Mouse (Mus musculus): ENCODE measurements at regions not wholly inside any gene's neighbourhood (a gene's known extent, or its start where the extent isn't known, plus 50 kb on each side); places are given as distances from the start of the nearest gene placed in this dataset.

DNA sequence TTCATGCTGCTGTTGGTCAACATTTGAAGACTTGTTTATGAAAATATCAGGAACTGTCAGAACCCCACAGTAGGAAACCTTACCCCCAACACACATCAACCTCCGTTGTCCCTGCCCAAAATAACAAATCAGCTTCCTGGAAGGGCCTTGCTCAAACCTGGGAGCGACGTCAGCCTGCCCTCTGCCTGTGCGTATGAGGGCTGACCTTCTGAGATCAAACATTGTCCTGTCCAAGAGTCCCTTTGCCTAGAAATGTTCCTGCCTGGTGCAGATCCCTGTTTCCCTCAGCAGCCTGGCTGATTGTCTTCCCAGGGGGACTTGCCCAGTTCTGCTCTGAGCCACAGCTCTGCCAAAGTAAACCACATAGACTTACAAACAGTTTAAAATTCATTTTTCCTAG is 307.1 kb downstream of the Gadd45g start:
- no peak for DNase-seq

GRCm38 (mm10) chr13:52154111-52154843 is 307.8 kb downstream of the Gadd45g start:
- DNase-seq, result no peak

DNA sequence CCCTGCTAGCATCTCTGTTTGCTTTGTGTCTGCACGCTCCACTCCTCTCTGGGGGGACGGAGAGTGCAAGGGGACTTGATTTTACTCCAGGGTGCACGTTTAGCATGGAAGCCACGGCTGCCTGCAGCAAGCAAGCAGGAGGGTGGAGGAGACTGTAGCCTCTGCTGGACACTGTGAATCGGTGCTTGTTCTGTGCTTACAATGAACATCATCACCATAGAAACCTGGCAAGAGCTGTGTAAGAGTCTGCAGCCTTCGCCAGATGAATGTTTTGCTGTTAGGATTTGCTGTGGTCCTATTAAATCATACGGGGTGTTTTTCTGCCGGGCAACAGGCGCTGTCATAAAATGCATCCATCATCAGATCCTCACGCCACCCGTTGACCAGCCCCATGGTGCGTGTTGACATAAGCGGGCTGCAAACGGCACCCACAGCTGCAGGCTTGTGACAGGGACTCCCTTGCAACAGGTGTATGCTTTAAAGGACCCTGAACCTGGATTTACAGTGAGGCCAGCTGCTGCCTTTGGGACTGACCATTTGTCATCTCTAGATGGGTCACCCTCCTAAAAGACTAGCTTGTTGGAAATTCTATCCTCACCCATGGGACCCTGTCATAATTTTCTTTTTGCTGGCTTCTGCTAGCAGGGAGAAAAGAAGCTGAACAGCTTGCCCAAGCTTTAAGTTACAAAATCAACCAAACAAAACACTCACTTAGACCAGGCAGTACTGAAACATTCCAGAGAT is 308.5 kb downstream of the Gadd45g start:
- DNase-seq, result no peak

DNA sequence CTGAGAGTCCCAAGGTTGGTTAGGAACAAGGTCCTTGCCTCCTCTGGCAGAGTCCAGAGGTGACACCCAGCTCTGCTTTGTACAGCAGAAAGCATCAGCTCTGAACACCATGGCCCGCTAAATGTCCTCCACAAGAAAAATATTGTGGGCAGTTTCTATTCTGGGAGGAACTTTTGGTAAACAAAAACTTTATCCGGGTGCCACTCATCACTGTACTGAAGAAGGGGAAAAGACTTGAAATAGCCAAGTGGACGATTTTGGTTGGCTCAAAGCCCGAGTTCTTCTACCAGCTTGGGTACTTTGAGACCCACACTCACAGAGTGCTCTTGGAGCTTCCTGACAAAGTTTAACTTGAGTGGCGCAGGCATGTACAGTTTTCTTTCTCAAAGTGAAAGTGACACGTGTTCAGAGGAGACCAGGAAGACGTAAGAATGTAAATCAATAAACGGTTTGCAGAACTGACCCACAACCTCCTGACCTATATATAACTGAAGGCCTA is 309.2 kb downstream of the Gadd45g start:
- DNase-seq, result peak; percentile 8

DNA sequence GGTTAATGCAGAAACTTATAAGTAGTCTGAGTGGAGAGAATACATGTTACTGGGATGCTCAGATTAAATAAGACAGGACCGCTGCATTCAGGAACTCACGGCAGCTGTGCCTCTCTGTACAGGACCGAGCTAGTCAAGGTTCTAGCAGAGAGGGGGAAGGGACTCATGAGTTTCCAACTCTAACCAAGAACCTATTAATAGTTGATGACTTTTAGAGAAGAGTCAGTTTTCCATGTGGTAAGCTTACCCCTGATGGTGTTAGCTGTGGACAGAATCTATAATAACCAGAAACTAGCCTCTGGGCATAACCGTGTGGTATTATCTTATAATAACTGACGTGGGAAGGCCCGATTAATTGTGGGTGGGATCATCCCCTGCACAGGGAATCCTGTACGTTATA is 316.2 kb downstream of the Gadd45g start:
- DNase-seq, result no peak

GRCm38 (mm10) chr13:52165531-52165930 is 319.1 kb downstream of the Gadd45g start:
- DNase-seq, result no peak

GRCm38 (mm10) chr13:52167968-52168367 is 321.5 kb downstream of the Gadd45g start:
- no peak for DNase-seq

DNA sequence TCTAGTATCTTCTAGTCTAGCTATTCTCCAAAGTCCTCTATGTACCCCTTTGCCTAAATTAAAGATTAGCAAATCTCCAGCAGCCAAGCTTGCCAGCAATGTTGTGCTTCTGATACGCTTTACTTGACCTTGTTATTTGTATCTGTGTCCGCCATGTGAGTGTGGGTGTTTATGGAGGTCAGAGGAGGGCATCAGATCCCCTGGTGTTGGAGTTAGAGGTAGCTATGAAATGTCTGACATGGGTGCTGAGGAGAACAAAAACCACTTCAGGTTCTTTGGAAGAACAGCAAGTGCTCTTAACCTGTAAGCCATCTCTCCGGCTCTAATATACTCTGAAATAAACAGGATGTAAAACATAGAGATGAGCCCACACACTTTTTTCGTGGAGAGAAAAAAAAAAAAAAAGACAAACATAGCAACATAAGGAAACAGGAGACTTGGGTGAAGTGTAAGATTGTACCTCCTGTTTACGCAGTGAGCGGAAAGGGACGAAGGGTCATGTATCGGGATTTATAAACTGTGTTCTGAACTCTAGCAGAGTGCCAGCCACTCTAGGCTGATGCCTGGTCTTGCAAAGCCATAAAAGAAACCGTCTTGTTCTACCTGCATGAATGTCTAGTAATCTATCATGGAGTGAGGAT is 326.3 kb downstream of the Gadd45g start:
- DNase-seq, result no peak

DNA sequence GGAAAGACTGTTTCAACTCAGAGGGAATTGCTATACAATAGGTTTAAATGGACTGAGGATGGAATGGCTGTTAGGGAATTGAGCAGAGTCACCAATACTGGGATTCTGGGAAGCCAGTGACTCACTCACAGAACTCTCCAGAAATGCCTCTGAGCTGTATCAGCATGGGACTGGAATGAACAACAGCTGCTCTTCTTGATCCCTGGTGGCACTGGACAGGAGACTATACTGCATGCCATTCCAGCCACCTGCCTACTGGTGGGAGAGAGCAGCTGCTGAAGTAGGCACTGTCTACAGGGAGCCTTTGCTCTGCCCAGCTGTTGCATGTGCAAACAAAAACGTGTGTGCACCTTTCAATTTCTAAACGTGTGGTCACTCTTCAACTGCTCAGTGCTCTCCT is 329.2 kb downstream of the Gadd45g start:
- no peak for DNase-seq

DNA sequence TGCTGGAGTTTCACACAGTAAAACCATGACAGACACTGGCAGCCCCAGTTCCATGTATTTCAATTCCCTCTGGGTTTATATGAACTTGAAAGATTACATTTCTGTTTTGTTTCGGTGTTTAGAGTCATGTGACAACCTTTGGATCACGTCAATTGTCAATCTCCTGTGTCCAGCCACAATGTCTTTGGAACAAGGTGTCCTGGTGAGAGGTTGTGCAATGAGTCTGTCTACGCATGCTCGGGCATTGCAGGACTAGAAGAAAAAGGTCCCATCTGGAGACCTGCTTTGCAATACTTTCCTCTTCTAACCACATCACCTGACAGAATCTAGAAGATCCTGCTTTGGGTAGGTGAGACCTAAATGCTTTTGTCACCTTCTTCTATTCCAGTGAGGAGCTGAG is 333.5 kb downstream of the Gadd45g start:
- DNase-seq, result no peak

DNA sequence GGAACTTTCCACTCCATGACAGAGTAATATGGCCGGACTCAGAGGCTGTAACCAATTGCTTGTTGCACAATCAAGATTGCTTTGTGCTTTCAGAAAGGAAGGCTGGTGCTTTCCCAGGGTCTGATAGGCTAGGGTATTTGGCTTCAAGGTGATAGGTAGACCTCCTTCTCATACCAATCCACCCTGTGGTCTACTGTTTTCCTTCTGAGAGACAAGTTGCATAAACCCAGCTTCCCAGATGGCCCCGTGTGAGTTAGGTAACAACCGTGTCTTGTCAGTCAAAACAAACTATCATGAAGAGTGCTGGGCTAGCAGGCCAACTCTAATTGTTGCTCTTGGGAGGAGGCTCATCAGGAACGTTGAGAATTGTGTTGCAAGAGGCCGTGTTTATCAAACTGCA is 337.2 kb downstream of the Gadd45g start:
- DNase-seq, result no peak

DNA sequence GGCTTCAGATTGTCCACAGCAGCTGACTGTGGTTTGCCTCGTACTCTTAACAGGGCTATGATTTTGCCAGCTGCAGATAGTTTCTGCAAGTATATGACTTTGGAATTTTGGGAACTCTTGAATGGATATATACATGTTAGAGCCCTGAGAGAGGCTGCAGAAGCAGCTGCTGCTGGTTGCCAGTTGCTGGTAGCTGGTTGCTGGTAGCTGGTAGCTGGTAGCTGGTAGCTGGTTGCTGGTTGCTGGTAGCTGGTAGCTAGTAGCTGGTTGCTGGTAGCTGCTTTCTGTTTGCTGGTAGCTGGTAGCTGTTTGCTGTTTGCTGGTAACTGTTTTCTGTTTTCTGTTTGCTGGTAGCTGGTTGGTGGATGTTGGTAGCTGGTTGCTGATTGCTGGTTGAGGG is 339.1 kb downstream of the Gadd45g start:
- no peak for DNase-seq

GRCm38 (mm10) chr13:52187841-52188604 is 341.5 kb downstream of the Gadd45g start:
- no peak for DNase-seq

DNA sequence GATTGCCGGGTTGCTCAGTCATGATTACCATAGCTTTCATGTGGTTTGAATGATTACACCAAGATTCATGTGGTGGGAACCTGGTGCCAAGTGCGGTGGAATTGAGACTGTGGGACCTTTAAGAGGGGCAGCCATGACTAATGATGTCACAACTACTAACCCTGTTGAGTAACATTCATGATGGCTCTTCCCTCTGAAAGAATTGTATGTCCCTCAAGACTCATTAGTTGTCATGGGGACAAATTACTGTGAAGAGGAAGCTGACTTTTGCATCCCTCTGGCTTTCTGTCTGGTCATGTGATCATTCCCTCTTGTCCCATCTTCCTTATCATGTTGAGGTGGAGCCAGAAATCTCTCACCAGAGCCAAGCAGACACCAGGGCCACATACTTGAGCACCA is 342.1 kb downstream of the Gadd45g start:
- no peak for DNase-seq

- no peak for DNase-seq
These were observed 341.6 kb downstream of the Diras2 start for GRCm38 (mm10) chr13:52189382-52189923.

DNA sequence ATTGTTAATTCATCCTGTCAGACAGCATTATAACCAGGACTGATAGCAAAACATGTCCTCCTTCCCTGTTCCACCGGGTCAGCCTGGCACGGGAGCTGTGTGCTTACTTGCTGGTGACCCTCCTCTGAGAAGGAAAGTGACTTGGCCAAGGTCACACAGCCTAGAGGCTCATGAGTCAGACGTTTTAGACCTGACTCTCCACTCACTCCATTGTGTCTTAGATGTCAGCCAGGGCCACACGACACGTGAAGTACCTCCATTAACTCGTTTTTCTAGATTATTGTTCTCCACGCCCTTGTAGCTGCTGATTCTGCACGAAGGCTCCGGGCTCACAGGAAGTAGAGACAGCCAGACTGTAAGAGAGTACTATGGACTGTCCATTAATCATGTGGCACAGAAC is 340.8 kb downstream of the Diras2 start:
- peak; percentile 41 for DNase-seq

GRCm38 (mm10) chr13:52190848-52191590 is 340.1 kb downstream of the Diras2 start:
- peak; percentile 31 for DNase-seq

DNA sequence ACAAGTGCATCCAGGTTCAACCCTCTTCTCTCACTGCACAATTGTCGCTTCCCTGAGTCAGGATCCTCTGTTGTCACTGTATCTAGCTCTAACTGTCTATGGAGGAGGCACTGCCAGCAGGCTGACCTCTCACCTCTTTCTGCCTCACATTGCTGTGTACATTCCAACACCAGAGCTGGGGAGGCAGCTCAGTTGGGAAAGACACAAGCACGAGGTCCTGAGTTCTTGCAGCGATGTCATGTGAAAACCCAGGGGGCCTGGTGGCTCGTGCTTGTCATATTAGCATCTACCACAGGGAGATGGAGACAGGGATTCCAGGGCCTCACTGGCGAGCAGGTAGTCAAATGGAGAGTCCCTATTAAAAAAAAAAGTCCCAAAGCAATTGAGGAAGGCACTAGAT is 334.2 kb downstream of the Diras2 start:
- no peak for DNase-seq

GRCm38 (mm10) chr13:52198649-52199348 is 332.3 kb downstream of the Diras2 start:
- no peak for DNase-seq

DNA sequence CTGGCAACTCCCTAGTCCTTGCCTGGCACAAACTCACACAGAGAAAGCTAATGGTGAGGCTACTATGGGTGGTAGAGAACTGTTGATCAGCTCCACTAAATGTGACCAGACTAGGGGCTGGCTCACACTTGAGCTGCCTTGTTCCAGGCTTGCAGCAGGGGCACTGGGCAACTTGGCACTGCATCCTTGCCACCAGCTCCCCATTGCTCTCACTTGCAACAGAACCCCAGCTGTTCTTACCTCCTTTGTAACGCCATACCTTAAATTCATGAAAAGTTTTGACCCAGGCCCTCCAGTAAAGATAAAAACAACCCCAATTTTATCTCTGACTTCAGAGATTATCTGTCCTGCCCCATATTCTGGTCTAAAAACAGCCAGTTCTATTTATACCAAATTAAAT is 328.7 kb downstream of the Diras2 start:
- no peak for DNase-seq

DNA sequence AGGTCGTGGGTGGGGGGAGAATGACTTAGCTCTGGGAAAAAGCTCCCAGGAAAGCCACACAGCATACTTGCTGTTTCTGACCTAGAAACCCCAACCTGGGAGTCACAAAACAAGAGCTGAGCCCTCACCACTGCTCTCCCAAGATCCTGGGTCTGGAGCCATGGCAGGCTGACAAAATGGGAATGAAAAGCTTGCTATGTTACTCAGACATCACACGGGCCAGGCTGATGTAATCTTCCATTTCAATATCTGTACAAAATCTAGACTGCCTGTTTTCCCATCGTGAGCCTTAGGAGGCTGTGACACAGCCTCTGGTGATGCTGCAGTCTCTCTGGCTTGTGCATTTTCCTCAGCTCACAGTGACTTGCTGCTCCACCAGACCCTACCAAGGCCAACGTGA is 325.1 kb downstream of the Diras2 start:
- DNase-seq, result no peak

Measured in adrenal gland, adult 8-10 months (tissue).